Mouse (Mus musculus): Measurements from ENCODE around the gene Fhl3.

DNA sequence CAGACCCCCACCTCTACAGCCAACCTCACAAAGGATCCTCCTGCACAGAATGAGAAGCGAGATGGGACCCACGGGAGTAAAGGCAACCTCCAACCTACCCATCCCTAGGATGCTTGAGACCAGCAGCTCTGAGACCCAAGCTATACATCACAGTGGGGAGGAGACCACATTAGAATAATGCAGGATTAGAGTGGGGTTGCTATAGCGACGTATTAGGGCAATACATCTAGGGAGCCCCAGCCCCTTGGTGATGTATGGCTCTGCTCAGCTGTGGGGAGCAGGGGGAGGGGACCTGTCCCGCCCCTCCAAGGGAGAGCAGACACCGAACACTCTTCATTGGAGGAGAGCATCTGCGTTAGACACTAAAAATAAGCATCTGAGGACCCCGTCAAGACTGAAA, 32.4 kb upstream of the Fhl3 start:
- TF ChIP-seq CTCF (IDR thresholded peaks at IDR 0.05) (no peak), EP300 (IDR thresholded peaks at IDR 0.05) (no peak)
